Mouse (Mus musculus) heart, adult 2 months (tissue): ENCODE results near the gene Prss12. TPM values are rescaled to one million over a fixed set of nuclear protein-coding genes. Genes with fewer than 3 reads are reported as not detected.

Experiments
- DNase-seq, 2 experiments: peaks; one replicate each; pipeline ENCODE4 v3.0.0; 2021
- H3K27ac ChIP-seq: fragments of 200-600 bp; 2 replicates; pipeline ENCODE4 v1.8.1; 2022
- H3K27me3 ChIP-seq: fragments of 200-500 bp; 2 replicates; pipeline ENCODE4 v1.6.1; 2012; ENCODE audit warnings: mild to moderate bottlenecking, low read length, inconsistent platforms, mixed read lengths; ENCODE audit not compliant: control insufficient read depth, insufficient read depth
- H3K36me3 ChIP-seq: fragments of 200-500 bp; 2 replicates; pipeline ENCODE4 v1.6.1; 2012; ENCODE audit warnings: low read length, inconsistent platforms; ENCODE audit not compliant: control insufficient read depth, insufficient read depth
- H3K4me1 ChIP-seq: fragments of 200-500 bp; 2 replicates; pipeline ENCODE4 v1.6.1; 2011; ENCODE audit warnings: low read length; ENCODE audit not compliant: control insufficient read depth, insufficient read depth
- H3K4me3 ChIP-seq: fragments of 200-600 bp; 2 replicates; pipeline ENCODE4 v1.8.1; 2022
- H3K79me2 ChIP-seq: fragments of 200-500 bp; replicated peaks from 2 replicates; pipeline ENCODE4 v1.6.1; 2012; ENCODE audit warnings: mild to moderate bottlenecking, inconsistent platforms, low read length, moderate library complexity, mixed read lengths; ENCODE audit not compliant: control insufficient read depth, insufficient read depth
- H3K9ac ChIP-seq: fragments of 200-500 bp; 2 replicates; pipeline ENCODE4 v1.6.1; 2012; ENCODE audit warnings: low read depth, mild to moderate bottlenecking, control low read depth, inconsistent platforms, low read length, mixed read lengths
- CTCF ChIP-seq: fragments of 200-600 bp; IDR thresholded peaks from 2 replicates; pipeline ENCODE4 v1.8.1; 2022; ENCODE audit warnings: antibody characterized with exemption, mild to moderate bottlenecking, moderate library complexity
- EP300 ChIP-seq: fragments of 200-500 bp; IDR thresholded peaks from 2 replicates; pipeline ENCODE4 v1.6.1; 2011; ENCODE audit warnings: low read depth, low read length, control low read depth; ENCODE audit not compliant: insufficient read depth
- POLR2A ChIP-seq: fragments of 200-500 bp; IDR thresholded peaks from 2 replicates; pipeline ENCODE4 v1.6.1; 2011; ENCODE audit warnings: mild to moderate bottlenecking, low read depth, low read length, control low read depth; ENCODE audit not compliant: insufficient read depth
- WGBS: fragments of 180-500 bp; shearing (Covaris S2); methylation state at CpG from one replicate; pipeline ENCODE4 v1.1.7; 2018; 5-methylcytosine and 5-hydroxymethylcytosine counted together
- intact Hi-C: fragments of 180-260 bp; cut with DNase I; formaldehyde crosslinking; loops from one replicate; pipeline ENCODE4 v1.15.1; 2025
- polyA plus RNA-seq: library from polyadenylated mRNA; depleted of rRNA; stranded (reverse); fragments of >200 nt; gene quantifications from 2 replicates; pipeline ENCODE4 v1.2.3, GENCODE M21; 2012
- total RNA-seq, 2 experiments: library from RNA; stranded (reverse); gene quantifications; 2 replicates each; pipeline ENCODE4 v1.2.3; 2021

The Prss12 gene
- total and polyA plus RNA-seq, 3 experiments, result 0.55 to 0.91 (median 0.66) TPM

GRCm38 (mm10) chr3:123425647-123426046, 21.1 kb upstream of the Prss12 start:
- Histone ChIP-seq H3K36me3 (no peaks in the 10 kb centered on the region), H3K27me3 (no peaks in the 10 kb centered on the region), H3K4me3 (no peak overlapping the region), H3K27ac (no peak overlapping the region), H3K9ac (no peak overlapping the region), H3K4me1 (no peaks in the 10 kb centered on the region), H3K79me2 (no peaks in the 10 kb centered on the region)
- WGBS, result 67% methylated on average over 2 of the region's 2 CpGs
- intact Hi-C loops, result no loop called here
- no peak for DNase-seq
- TF ChIP-seq POLR2A (no peak), EP300 (no peak), CTCF (no peak)

GRCm38 (mm10) chr3:123428005-123428404, 18.7 kb upstream of the Prss12 start:
- Histone ChIP-seq H3K27me3 (no peaks in the 10 kb centered on the region), H3K27ac (no peak overlapping the region), H3K4me3 (no peak overlapping the region), H3K9ac (no peak overlapping the region), H3K36me3 (no peaks in the 10 kb centered on the region), H3K79me2 (no peaks in the 10 kb centered on the region), H3K4me1 (no peaks in the 10 kb centered on the region)
- no peak for DNase-seq
- WGBS, result 74% methylated on average over 4 of the region's 4 CpGs
- intact Hi-C loops, result no loop called here
- no peak for TF ChIP-seq EP300
- TF ChIP-seq CTCF, result no peak
- TF ChIP-seq POLR2A, result no peak

DNA sequence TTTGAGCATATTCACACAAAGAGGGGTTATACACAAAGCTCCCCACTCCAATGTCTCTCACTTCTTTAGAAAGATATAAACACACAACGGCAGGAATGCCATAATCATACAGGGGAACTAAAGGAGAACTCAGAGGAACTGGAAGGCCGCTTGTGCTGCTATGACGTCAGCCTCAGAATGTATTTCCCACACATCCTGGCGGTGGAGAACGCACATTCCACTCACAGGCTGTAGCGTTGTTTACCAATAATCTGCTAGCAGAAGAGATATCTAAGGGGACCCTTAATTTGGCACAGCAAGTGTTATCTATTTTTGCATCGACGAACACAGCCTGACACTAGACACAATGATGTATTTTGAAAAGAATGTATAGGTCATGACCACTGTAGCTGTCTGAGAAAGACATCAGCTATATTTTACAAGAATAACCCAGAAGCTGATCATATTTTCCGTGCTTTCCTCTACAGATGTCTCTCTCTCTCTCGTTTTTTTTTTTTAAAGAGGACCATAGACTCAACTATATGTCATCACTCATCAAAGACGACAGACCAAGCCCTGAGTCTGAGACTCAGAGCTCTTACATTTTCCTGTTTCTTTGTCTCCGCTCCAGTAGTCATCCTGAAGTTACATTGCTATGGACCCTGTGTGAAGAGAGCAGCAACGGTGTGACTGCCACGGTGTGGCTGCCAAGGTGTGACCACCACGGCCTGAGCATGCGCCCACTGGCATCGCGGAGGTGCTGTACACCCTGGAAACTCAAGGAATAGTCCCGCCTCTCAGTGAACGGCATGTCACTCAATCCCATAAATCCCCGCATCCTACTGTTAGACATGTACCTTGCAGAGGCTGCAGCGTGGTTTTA, 16.9 kb upstream of the Prss12 start:
- no peak for DNase-seq
- Histone ChIP-seq H3K27ac (no peak overlapping the region), H3K27me3 (no peaks in the 10 kb centered on the region), H3K79me2 (no peaks in the 10 kb centered on the region), H3K4me1 (no peaks in the 10 kb centered on the region), H3K36me3 (no peaks in the 10 kb centered on the region), H3K9ac (no peak overlapping the region), H3K4me3 (no peak overlapping the region)
- TF ChIP-seq POLR2A (no peak), EP300 (no peak), CTCF (no peak)
- WGBS, result 56% methylated on average over 22 of the region's 22 CpGs
- intact Hi-C loops, result no loop called here

DNA sequence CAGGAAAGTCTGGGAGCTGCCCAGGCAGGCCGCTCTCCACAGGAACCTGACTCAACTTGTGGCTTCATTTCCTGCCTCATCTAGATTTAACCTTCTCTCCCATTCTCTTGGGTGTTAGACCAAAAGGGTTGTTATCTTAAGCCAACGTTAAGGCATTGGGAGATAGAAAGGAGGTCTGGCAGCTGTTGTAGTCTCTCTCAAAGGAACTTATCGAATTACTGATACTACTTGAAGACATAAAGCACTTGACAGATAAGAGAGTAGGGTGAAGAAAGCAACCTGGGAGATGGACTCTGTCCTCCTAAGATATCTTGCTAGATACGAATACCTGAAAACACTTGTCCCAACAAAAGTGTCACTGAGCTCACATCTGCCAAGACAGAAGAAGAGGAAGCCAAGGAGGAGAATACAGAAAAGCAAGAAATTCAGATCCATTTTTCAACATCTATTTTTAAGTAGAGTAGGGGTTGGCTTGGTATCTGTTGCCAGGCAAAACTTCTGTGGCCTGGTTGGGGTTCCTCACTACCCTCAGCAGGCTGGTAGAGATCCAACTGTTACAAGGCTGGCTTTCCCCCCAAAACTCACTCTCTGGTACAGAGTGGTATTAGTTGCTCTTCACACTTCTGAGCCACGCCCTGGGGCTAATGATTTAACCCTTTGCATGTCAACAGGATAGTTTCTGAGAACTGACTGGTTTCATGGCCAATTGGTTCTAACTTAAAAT, 14.6 kb upstream of the Prss12 start:
- 27% methylated on average over 5 of the region's 5 CpGs for WGBS
- DNase-seq, result no peak
- Histone ChIP-seq H3K79me2 (no peaks in the 10 kb centered on the region), H3K27me3 (no peaks in the 10 kb centered on the region), H3K4me1 (no peaks in the 10 kb centered on the region), H3K27ac (no peak overlapping the region), H3K4me3 (no peak overlapping the region), H3K36me3 (no peaks in the 10 kb centered on the region), H3K9ac (no peak overlapping the region)
- intact Hi-C loops, result no loop called here
- TF ChIP-seq CTCF (no peak), EP300 (no peak), POLR2A (no peak)

- Histone ChIP-seq H3K4me3 (no peak overlapping the region), H3K9ac (no peak overlapping the region), H3K79me2 (no peaks in the 10 kb centered on the region), H3K27ac (no peak overlapping the region), H3K27me3 (no peaks in the 10 kb centered on the region), H3K4me1 (no peaks in the 10 kb centered on the region), H3K36me3 (no peaks in the 10 kb centered on the region)
- intact Hi-C loops, result no loop called here
- no peak for DNase-seq
- 57% methylated on average over 3 of the region's 3 CpGs for WGBS
- TF ChIP-seq POLR2A (no peak), CTCF (no peak), EP300 (no peak)
Observed at GRCm38 (mm10) chr3:123433362-123433761, 13.4 kb upstream of the Prss12 start.

DNA sequence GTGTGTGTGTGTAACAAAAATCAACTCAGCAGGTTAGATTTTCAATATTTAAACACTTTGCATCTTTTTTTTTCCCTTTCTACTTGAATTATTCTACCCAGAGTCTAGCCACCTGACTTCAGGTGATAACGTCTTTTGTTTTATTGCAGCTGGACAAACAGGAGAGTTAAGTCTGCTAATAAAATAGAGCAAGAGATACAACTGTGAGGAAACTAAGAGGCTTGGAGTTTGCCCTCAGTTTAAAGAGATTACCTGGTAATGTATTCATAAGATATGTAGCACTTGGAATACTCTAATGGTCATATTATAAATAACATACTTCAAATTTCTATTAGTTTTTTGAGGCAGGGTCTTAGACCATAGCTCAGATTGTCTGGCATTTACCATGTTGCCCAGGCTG, 9.1 kb upstream of the Prss12 start:
- intact Hi-C loops, result no loop called here
- WGBS, result 92% methylated on average over 1 of the region's 1 CpGs
- TF ChIP-seq EP300 (no peak), POLR2A (no peak), CTCF (no peak)

More for the DNA sequence above, 9.1 kb upstream of the Prss12 start:
- Histone ChIP-seq H3K36me3 (no peaks in the 10 kb centered on the region), H3K9ac (no peak overlapping the region), H3K4me1 (no peaks in the 10 kb centered on the region), H3K4me3 (no peak overlapping the region), H3K27me3 (no peaks in the 10 kb centered on the region), H3K79me2 (no peaks in the 10 kb centered on the region), H3K27ac (no peak overlapping the region)
- DNase-seq, result no peak
